Mouse (Mus musculus) heart, postnatal 0 days (tissue): ENCODE results near the gene Nat8f3. TPM values are rescaled to one million over a fixed set of nuclear protein-coding genes. Genes with fewer than 3 reads are reported as not detected.
A peak's percentile ranks its signal among the peaks of the same experiment; 100 is the strongest.
"Not testable (repeated sequence)": the region's sequence is repeated elsewhere in the genome, so short reads cannot be mapped to it uniquely, and the experiment has no call there.

Experiments
- ATAC-seq: fragments of 200-750 bp; cut with Nextera tagmentation; 2 replicates; pipeline ENCODE4 v1.8.0; 2017; ENCODE audit warnings: low read depth, moderate number of reproducible peaks, moderate library complexity; ENCODE audit not compliant: insufficient read depth
- DNase-seq: peaks from one replicate; pipeline ENCODE4 v3.0.0-alpha.2; 2016; ENCODE audit warnings: low spot score
- H3K27ac ChIP-seq: fragments of 300-500 bp; sonication (generic); 2 replicates; pipeline ENCODE4 v1.5.1; 2014; ENCODE audit warnings: low read depth, mild to moderate bottlenecking
- H3K27me3 ChIP-seq: fragments of 300-500 bp; sonication (generic); 2 replicates; pipeline ENCODE4 v1.6.1; 2014; ENCODE audit warnings: low read length, mixed read lengths; ENCODE audit not compliant: control insufficient read depth, insufficient read depth
- H3K36me3 ChIP-seq: fragments of 300-500 bp; sonication (generic); replicated peaks from 2 replicates; pipeline ENCODE4 v1.6.1; 2014; ENCODE audit warnings: low read length, mixed read lengths; ENCODE audit not compliant: control insufficient read depth, insufficient read depth
- H3K4me1 ChIP-seq: fragments of 300-500 bp; sonication (generic); 2 replicates; pipeline ENCODE4 v1.6.1; 2014; ENCODE audit warnings: antibody characterized with exemption; ENCODE audit not compliant: control insufficient read depth, insufficient read depth
- H3K4me2 ChIP-seq: fragments of 300-500 bp; sonication (generic); 2 replicates; pipeline ENCODE4 v1.6.1; 2014; ENCODE audit warnings: low read depth, mild to moderate bottlenecking, low read length, moderate library complexity
- H3K4me3 ChIP-seq: fragments of 300-500 bp; sonication (generic); 2 replicates; pipeline ENCODE4 v1.5.1; 2014; ENCODE audit warnings: low read depth, low read length
- H3K9ac ChIP-seq: fragments of 300-500 bp; sonication (generic); replicated peaks from 2 replicates; pipeline ENCODE4 v1.6.1; 2014; ENCODE audit warnings: low read depth, low read length, mixed read lengths
- H3K9me3 ChIP-seq: fragments of 300-500 bp; sonication (generic); replicated peaks from 2 replicates; pipeline ENCODE4 v1.6.1; 2016; ENCODE audit warnings: low read length; ENCODE audit not compliant: control insufficient read depth
- CTCF ChIP-seq: IDR thresholded peaks from 2 replicates; pipeline ENCODE4 v1.5.1; 2016; ENCODE audit warnings: antibody characterized with exemption, control low read depth, low read depth
- EP300 ChIP-seq: IDR thresholded peaks from 2 replicates; pipeline ENCODE4 v1.6.1; 2016; ENCODE audit warnings: antibody characterized with exemption, low read depth
- WGBS: fragments of 180-500 bp; shearing (Covaris S2); extraction: QIAGEN DNeasy Blood & Tissue Kit; methylation state at CpG from one replicate; pipeline ENCODE4 v1.1.7; 2014; 5-methylcytosine and 5-hydroxymethylcytosine counted together
- polyA plus RNA-seq: library from polyadenylated mRNA; unstranded; fragments of >200 nt; fragmentation: Nextera tagmentation; extraction: Ambion mirVana; gene quantifications from 2 replicates; pipeline ENCODE4 v1.2.1, GENCODE M21; 2015
- total RNA-seq: library from RNA; depleted of rRNA; stranded (reverse); fragments of >200 nt; gene quantifications from 2 replicates; pipeline ENCODE4 v1.2.3, GENCODE M21; 2014; ENCODE audit warnings: low replicate concordance; rRNA removed

Nat8f3 gene
- total RNA-seq (not detected in 2 replicates), polyA plus RNA-seq (0.11 TPM in 1 of 2 replicates, not detected in the other)

- ATAC-seq, H3K36me3 ChIP-seq, H3K4me1 ChIP-seq, H3K27ac ChIP-seq, H3K9me3 ChIP-seq, H3K9ac ChIP-seq, H3K4me3 ChIP-seq, H3K27me3 ChIP-seq, DNase-seq, H3K4me2 ChIP-seq: not testable (repeated sequence)
- TF ChIP-seq CTCF = 0 out of 2 replicates have a peak, but pooled peaks have one; percentile 1
- WGBS = 66% methylated on average over 12 of the region's 13 CpGs
Measured at GRCm38 (mm10) chr6:85765532-85765931, at the start of gene Nat8f3. Gene Nat8f3, minus strand, starts transcription at chr6:85765754.

GRCm38 (mm10) chr6:85813339-85813738, 47.8 kb upstream of the Nat8f3 start:
- ATAC-seq = no peak
- no peaks in the 10 kb centered on the region for H3K4me1 ChIP-seq
- H3K4me2 ChIP-seq = no peak overlapping the region
- no peaks in the 10 kb centered on the region for H3K9me3 ChIP-seq
- no peak overlapping the region for H3K27ac ChIP-seq
- WGBS = 69% methylated on average over 2 of the region's 2 CpGs
- TF ChIP-seq CTCF (no peak), EP300 (no peak)
- H3K36me3 ChIP-seq = no peaks in the 10 kb centered on the region
- no peak overlapping the region for H3K4me3 ChIP-seq
- H3K27me3 ChIP-seq = no peaks in the 10 kb centered on the region
- no peak overlapping the region for H3K9ac ChIP-seq
- DNase-seq = no peak

GRCm38 (mm10) chr6:85810942-85811537, 45.5 kb upstream of the Nat8f3 start:
- H3K9ac ChIP-seq, DNase-seq, H3K27me3 ChIP-seq, H3K9me3 ChIP-seq, H3K4me1 ChIP-seq, H3K36me3 ChIP-seq, H3K27ac ChIP-seq, ATAC-seq, H3K4me2 ChIP-seq, H3K4me3 ChIP-seq: not testable (repeated sequence)
- WGBS = 44% methylated on average over 2 of the region's 3 CpGs

- ATAC-seq, H3K9ac ChIP-seq, H3K4me2 ChIP-seq, H3K4me1 ChIP-seq, H3K27me3 ChIP-seq, H3K27ac ChIP-seq, H3K36me3 ChIP-seq, DNase-seq, H3K9me3 ChIP-seq, H3K4me3 ChIP-seq: not testable (repeated sequence)
- WGBS = 77% methylated on average over 2 of the region's 3 CpGs
Measured at GRCm38 (mm10) chr6:85810514-85810913, 45.0 kb upstream of the Nat8f3 start.

GRCm38 (mm10) chr6:85809784-85810183, 44.2 kb upstream of the Nat8f3 start:
- not testable (repeated sequence) for H3K4me1 ChIP-seq, H3K4me2 ChIP-seq, H3K9me3 ChIP-seq, H3K9ac ChIP-seq, ATAC-seq, H3K27me3 ChIP-seq, DNase-seq, H3K27ac ChIP-seq, H3K36me3 ChIP-seq, H3K4me3 ChIP-seq
- 49% methylated on average over 2 of the region's 3 CpGs for WGBS

- not testable (repeated sequence) for H3K27me3 ChIP-seq, H3K27ac ChIP-seq, H3K4me3 ChIP-seq, H3K4me2 ChIP-seq, H3K9me3 ChIP-seq, H3K4me1 ChIP-seq, H3K36me3 ChIP-seq, ATAC-seq, DNase-seq, H3K9ac ChIP-seq
- WGBS = 55% methylated on average over 5 of the region's 5 CpGs
Measured at GRCm38 (mm10) chr6:85803180-85803579, 37.6 kb upstream of the Nat8f3 start.

GRCm38 (mm10) chr6:85763127-85764070, 2.2 kb downstream of the Nat8f3 start:
- DNase-seq, H3K27ac ChIP-seq, H3K9ac ChIP-seq, H3K4me2 ChIP-seq, H3K4me1 ChIP-seq, H3K9me3 ChIP-seq, H3K36me3 ChIP-seq, H3K4me3 ChIP-seq, ATAC-seq, H3K27me3 ChIP-seq: not testable (repeated sequence)
- 62% methylated on average over 5 of the region's 6 CpGs for WGBS

- not testable (repeated sequence) for ATAC-seq
- 46% methylated on average over 1 of the region's 2 CpGs for WGBS
Measured at GRCm38 (mm10) chr6:85762678-85763077, 2.9 kb downstream of the Nat8f3 start.

More at GRCm38 (mm10) chr6:85762678-85763077, 2.9 kb downstream of the Nat8f3 start:
- not testable (repeated sequence) for H3K4me2 ChIP-seq, H3K4me1 ChIP-seq, H3K9me3 ChIP-seq, H3K4me3 ChIP-seq, H3K27ac ChIP-seq, H3K9ac ChIP-seq, H3K27me3 ChIP-seq, DNase-seq, H3K36me3 ChIP-seq
